Mouse (Mus musculus) brain, embryonic 14.5 days (tissue): ENCODE measurements around the gene Gja5.

Source experiments
- CTCF ChIP-seq: fragments of 200-500 bp; IDR thresholded peaks from 2 replicates; pipeline ENCODE4 v1.5.1; 2012; ENCODE audit warnings: inconsistent platforms, mild to moderate bottlenecking, moderate library complexity, borderline replicate concordance; ENCODE audit not compliant: insufficient read depth, insufficient read length; ENCODE audit errors: extremely low read depth
- POLR2A ChIP-seq: fragments of 200-500 bp; IDR thresholded peaks from 2 replicates; pipeline ENCODE4 v1.6.1; 2012; ENCODE audit warnings: mild to moderate bottlenecking, inconsistent platforms, borderline replicate concordance; ENCODE audit not compliant: poor library complexity, insufficient read depth, insufficient read length, severe bottlenecking; ENCODE audit errors: extremely low read depth

GRCm38 (mm10) chr3:96920991-96921390, 16.5 kb downstream of the Gja5 start:
- no peak for TF ChIP-seq CTCF
- TF ChIP-seq POLR2A, result no peak
